Mouse (Mus musculus): ENCODE measurements around the gene Fam83g. TPM values are rescaled to one million over a fixed set of nuclear protein-coding genes. Genes with fewer than 3 reads are reported as not detected.

The Fam83g gene
- total RNA-seq, 2 experiments from 2014 or later: 0.09 to 0.10 TPM

GRCm38 (mm10) chr11:61757151-61757550 lies 73.3 kb downstream of the Fam83g start:
- intact Hi-C loops (cut with DNase I; ENCODE audit: low total_unique reads): no loop called here
- no peak for DNase-seq

Other genes with a start within 250 kb of the Fam83g start
- gene Rnf112, start 230.0 kb upstream of the Fam83g start, total RNA-seq (2021): 1 to 10 TPM in 1 of 2 experiments, under 1 TPM in 1; 0.86 to 1.1 TPM
- gene Mfap4, start 198.7 kb upstream of the Fam83g start, total RNA-seq (2021): 100 to 1,000 TPM; 142 to 192 TPM
- 1 to 10 TPM; 5.9 TPM for gene Mapk7, start 189.7 kb upstream of the Fam83g start, total RNA-seq (2021)
- 1 to 10 TPM; 7.6 to 7.9 TPM for gene B9d1, start 178.9 kb upstream of the Fam83g start, total RNA-seq (2021)
- gene Epn2, start 104.4 kb upstream of the Fam83g start, total RNA-seq (2021): 10 to 100 TPM; 19.4 to 24.8 TPM
- 1 to 10 TPM; 7.0 to 9.9 TPM for gene Grap, start 30.8 kb upstream of the Fam83g start, total RNA-seq (2021)
- not detected for gene Slc5a10, start 36.7 kb downstream of the Fam83g start, total RNA-seq (2021)
- gene Prpsap2, start 78.0 kb downstream of the Fam83g start, total RNA-seq (2021): 1 to 10 TPM; 4.2 to 5.4 TPM
- gene Ulk2, start 171.0 kb downstream of the Fam83g start, total RNA-seq (2021): 10 to 100 TPM; 54.6 to 55.8 TPM
- 1 to 10 TPM; 8.0 to 9.5 TPM for gene Akap10, start 246.2 kb downstream of the Fam83g start, total RNA-seq (2021)